In genomic region chr2:89132954-89133353, GRCm38 (mm10) we compare ENCODE assay signal across 24 mouse cellular contexts. TPM values are rescaled to one million over a fixed set of nuclear protein-coding genes. Genes with fewer than 3 reads are reported as not detected.
"Had no signal": no experiment of that assay in that cellular context is flagged by ENCODE, and none has a peak within 500 bp of the region (broad histone marks: within the 10 kb centered on the region; RNA-seq: fewer than 3 reads in every experiment).

Gene Olfr1222 (minus strand): TSS chr2:89133054.

- H3K9ac ChIP-seq: neural tube, embryonic 13.5 days; neural tube, embryonic 15.5 days; stomach, embryonic 15.5 days had no signal

- H3K4me2 ChIP-seq: neural tube, embryonic 13.5 days; neural tube, embryonic 15.5 days; stomach, embryonic 15.5 days had no signal

- DNase-seq: retina, postnatal 1 day; right cerebral cortex, adult 18-20 months; right cerebral cortex, postnatal 14 days; right cerebral cortex, postnatal 25 days; right cerebral cortex, postnatal 4 days; spleen, adult 18-20 months; thymus, adult 18-20 months; thymus, adult 2 months; thymus, postnatal 14 days; thymus, postnatal 25 days; thymus, postnatal 36 days; thymus, postnatal 4 days had no signal

- H3K4me1 ChIP-seq: neural tube, embryonic 13.5 days; neural tube, embryonic 15.5 days; stomach, embryonic 15.5 days had no signal

- H3K27me3 ChIP-seq: neural tube, embryonic 13.5 days; neural tube, embryonic 15.5 days; stomach, embryonic 15.5 days had no signal

- H3K27ac ChIP-seq: neural tube, embryonic 13.5 days; neural tube, embryonic 15.5 days; stomach, embryonic 15.5 days; stomach, postnatal 0 days had no signal

- H3K4me3 ChIP-seq: neural tube, embryonic 13.5 days; neural tube, embryonic 15.5 days; stomach, embryonic 15.5 days had no signal

- H3K36me3 ChIP-seq: neural tube, embryonic 13.5 days; neural tube, embryonic 15.5 days; stomach, embryonic 15.5 days had no signal

- H3K9me3 ChIP-seq: neural tube, embryonic 13.5 days; neural tube, embryonic 15.5 days; stomach, embryonic 15.5 days had no signal

RNA-seq across cellular contexts. Expression of gene Olfr1222, which starts in this region (rescaled TPM):
- polyA plus RNA-seq: neural tube, embryonic 13.5 days; neural tube, embryonic 14.5 days; neural tube, embryonic 15.5 days; small intestine, adult 2 months; spleen, adult 2 months; stomach, embryonic 14.5 days; stomach, embryonic 15.5 days; stomach, embryonic 16.5 days; stomach, postnatal 0 days; testis, adult 2 months; thymus, adult 2 months; thymus, postnatal 0 days; urinary bladder, adult 2 months had no signal
